Mouse (Mus musculus) right cerebral cortex, adult 18-20 months (tissue): ENCODE measurements at regions not wholly inside any gene's neighbourhood (a gene's known extent, or its start where the extent isn't known, plus 50 kb on each side); places are given as distances from the start of the nearest gene placed in this dataset.
A peak's percentile ranks its signal among the peaks of the same experiment; 100 is the strongest.

Experiments
- DNase-seq: peaks from one replicate; pipeline ENCODE4 v3.0.0; 2022; ENCODE audit warnings: mixed read lengths

- no peak for DNase-seq
These were observed 235.4 kb downstream of the Fam49a start for GRCm38 (mm10) chr12:12497277-12497841.

GRCm38 (mm10) chr12:12496593-12497141, 234.7 kb downstream of the Fam49a start:
- peak; percentile 17 for DNase-seq

DNA sequence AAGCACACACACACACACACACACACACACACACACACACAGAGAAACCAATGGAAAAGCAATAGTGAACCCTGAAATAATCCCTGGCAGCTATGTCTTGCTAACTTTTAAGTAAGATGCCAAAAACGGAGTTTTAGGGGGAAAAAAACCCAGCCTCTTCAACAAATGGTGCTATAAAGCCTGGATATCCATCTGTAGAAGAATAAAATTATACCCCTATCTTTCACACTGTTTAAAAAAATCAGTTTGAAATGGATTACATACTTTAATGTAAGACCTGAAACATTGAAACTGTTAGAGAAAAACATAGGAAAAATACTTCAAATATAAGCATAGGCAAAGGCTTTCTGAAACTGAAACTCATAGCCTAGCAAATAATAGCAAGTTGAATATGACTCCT, 228.2 kb downstream of the Fam49a start:
- DNase-seq: no peak

GRCm38 (mm10) chr12:12488090-12488489, 226.2 kb downstream of the Fam49a start:
- DNase-seq: no peak

GRCm38 (mm10) chr12:12486656-12487356, 224.9 kb downstream of the Fam49a start:
- DNase-seq: no peak

GRCm38 (mm10) chr12:12484921-12485680, 223.2 kb downstream of the Fam49a start:
- no peak for DNase-seq

GRCm38 (mm10) chr12:12480451-12480850, 218.5 kb downstream of the Fam49a start:
- DNase-seq: no peak

GRCm38 (mm10) chr12:12452086-12452485, 190.1 kb downstream of the Fam49a start:
- no peak for DNase-seq

GRCm38 (mm10) chr12:12446768-12447167, 184.8 kb downstream of the Fam49a start:
- no peak for DNase-seq

DNA sequence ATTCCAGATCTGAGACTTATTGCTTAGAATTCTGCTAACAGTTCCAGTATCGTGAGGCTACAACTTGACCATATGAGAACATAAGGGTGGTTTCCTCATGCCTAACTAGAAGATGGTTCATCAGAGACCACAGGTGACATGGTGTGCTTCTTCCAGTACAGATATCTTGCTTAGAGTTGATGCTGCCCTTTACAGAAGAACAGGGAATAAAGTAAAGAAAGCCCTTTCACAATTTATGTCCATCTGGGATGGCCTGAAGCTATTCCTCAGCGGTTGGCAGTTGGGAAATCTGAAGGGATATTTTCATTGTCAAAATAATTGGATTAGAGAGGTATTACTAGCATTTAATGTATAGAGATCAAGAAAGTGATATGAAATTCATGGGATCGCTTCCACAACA, 184.3 kb downstream of the Fam49a start:
- DNase-seq: no peak

- DNase-seq: no peak
These were observed 180.9 kb downstream of the Fam49a start for GRCm38 (mm10) chr12:12442872-12443271.

GRCm38 (mm10) chr12:12436379-12436778, 174.4 kb downstream of the Fam49a start:
- DNase-seq: no peak

DNA sequence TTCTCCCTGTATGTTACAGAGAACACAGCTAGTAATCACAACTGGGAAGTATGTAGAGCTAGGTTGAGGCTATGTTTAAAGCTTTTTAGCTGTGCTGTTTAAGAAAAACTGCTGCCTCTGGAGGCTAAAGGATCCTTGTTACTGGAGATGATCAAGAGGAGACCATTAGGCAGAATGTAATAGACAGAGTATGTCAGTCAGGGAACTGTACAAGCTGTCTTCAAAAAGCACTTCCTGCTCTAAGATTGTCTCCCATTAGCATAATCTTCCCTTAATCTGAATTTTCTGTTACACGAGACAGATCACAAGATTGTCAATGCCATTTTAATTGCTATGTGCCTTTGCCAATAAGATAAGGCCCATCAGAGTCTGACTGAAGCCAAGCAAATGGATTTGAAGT, 170.7 kb downstream of the Fam49a start:
- no peak for DNase-seq
